Mouse (Mus musculus) stomach, embryonic 16.5 days (tissue): ENCODE results near the gene Efna5. TPM values are rescaled to one million over a fixed set of nuclear protein-coding genes. Genes with fewer than 3 reads are reported as not detected.

Experiments
- ATAC-seq: fragments of 200-750 bp; cut with Nextera tagmentation; 2 replicates; pipeline ENCODE4 v1.8.0; 2017; ENCODE audit warnings: moderate number of reproducible peaks, moderate TSS enrichment; ENCODE audit not compliant: insufficient read depth, low FRiP score
- H3K27ac ChIP-seq: fragments of 300-500 bp; sonication (generic); 2 replicates; pipeline ENCODE4 v1.5.1; 2014; ENCODE audit warnings: low read length
- H3K27me3 ChIP-seq: fragments of 300-500 bp; sonication (generic); 2 replicates; pipeline ENCODE4 v1.6.1; 2014; ENCODE audit warnings: low read length, control low read depth, mixed read lengths; ENCODE audit not compliant: control insufficient read depth, insufficient read depth
- H3K36me3 ChIP-seq: fragments of 300-500 bp; sonication (generic); 2 replicates; pipeline ENCODE4 v1.6.1; 2014; ENCODE audit warnings: low read length; ENCODE audit not compliant: control insufficient read depth, insufficient read depth
- H3K4me1 ChIP-seq: fragments of 300-500 bp; sonication (generic); 2 replicates; pipeline ENCODE4 v1.6.1; 2014; ENCODE audit warnings: low read length, control low read depth, mixed read lengths; ENCODE audit not compliant: control insufficient read depth, insufficient read depth
- H3K4me2 ChIP-seq: fragments of 300-500 bp; sonication (generic); 2 replicates; pipeline ENCODE4 v1.6.1; 2014; ENCODE audit warnings: low read depth, low read length, mixed read lengths
- H3K4me3 ChIP-seq: fragments of 300-500 bp; sonication (generic); replicated peaks from 2 replicates; pipeline ENCODE4 v1.5.1; 2014; ENCODE audit warnings: mild to moderate bottlenecking, low read length
- H3K9ac ChIP-seq: fragments of 300-500 bp; sonication (generic); 2 replicates; pipeline ENCODE4 v1.6.1; 2014; ENCODE audit warnings: low read length
- H3K9me3 ChIP-seq: fragments of 300-500 bp; sonication (generic); replicated peaks from 2 replicates; pipeline ENCODE4 v1.6.1; 2016; ENCODE audit warnings: low read length, control low read depth; ENCODE audit not compliant: control insufficient read depth
- WGBS: fragments of 180-500 bp; shearing (Covaris S2); extraction: QIAGEN DNeasy Blood & Tissue Kit; methylation state at CpG from one replicate; pipeline ENCODE4 v1.1.7; 2014; 5-methylcytosine and 5-hydroxymethylcytosine counted together
- polyA plus RNA-seq: library from polyadenylated mRNA; unstranded; fragments of >200 nt; fragmentation: Nextera tagmentation; extraction: Ambion mirVana; gene quantifications from 2 replicates; pipeline ENCODE4 v1.2.1, GENCODE M21; 2015

Gene Efna5
- polyA plus RNA-seq, 1 experiment from 2014 or later: 36.9 TPM

DNA sequence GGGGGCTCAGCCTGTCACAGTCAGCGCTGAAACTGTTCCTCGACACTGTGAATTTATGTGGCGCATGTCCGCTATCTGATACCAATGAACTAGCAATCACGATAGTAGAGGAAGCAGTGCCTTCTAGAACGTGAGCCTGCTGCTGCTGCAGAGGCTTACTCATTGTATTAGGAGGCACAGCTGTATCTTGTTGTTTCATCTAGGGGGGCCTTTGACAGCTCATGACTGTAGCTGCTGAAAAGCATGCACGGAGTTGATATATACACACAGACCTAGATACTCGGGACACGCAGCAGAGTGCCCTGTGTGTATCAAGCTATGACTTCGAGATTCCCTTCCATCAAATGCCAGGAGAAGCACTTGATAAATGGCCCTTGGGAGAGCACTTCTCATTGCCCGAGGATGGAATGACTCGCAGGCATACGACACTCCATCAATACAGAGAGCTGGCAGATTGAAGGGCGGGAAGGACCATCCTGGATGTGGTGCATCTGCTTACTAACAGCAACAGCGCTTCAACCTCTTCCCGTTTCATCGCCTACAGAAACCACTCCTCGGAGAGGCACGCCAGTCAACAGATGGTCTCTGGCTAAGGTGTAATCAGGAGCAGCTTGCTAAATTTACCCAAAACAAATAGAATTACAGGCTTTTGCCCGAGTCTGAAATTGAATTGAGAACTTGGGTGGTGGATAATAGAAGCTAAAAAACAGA is 160.2 kb downstream of the Efna5 start:
- H3K36me3 ChIP-seq: no peaks in the 10 kb centered on the region
- ATAC-seq: no peak
- no peaks in the 10 kb centered on the region for H3K27me3 ChIP-seq
- no peak overlapping the region; the same call in 1 of the 2 replicates for H3K27ac ChIP-seq
- H3K9me3 ChIP-seq: no peaks in the 10 kb centered on the region
- H3K4me2 ChIP-seq: peak overlapping the region; percentile 40
- H3K4me1 ChIP-seq: peaks cover 14% of the 10 kb centered on the region
- no peak overlapping the region for H3K9ac ChIP-seq
- WGBS: 38% methylated on average over 20 of the region's 20 CpGs
- H3K4me3 ChIP-seq: 0 out of 2 replicates have a peak overlapping the region, but pooled peaks have one; percentile 3

DNA sequence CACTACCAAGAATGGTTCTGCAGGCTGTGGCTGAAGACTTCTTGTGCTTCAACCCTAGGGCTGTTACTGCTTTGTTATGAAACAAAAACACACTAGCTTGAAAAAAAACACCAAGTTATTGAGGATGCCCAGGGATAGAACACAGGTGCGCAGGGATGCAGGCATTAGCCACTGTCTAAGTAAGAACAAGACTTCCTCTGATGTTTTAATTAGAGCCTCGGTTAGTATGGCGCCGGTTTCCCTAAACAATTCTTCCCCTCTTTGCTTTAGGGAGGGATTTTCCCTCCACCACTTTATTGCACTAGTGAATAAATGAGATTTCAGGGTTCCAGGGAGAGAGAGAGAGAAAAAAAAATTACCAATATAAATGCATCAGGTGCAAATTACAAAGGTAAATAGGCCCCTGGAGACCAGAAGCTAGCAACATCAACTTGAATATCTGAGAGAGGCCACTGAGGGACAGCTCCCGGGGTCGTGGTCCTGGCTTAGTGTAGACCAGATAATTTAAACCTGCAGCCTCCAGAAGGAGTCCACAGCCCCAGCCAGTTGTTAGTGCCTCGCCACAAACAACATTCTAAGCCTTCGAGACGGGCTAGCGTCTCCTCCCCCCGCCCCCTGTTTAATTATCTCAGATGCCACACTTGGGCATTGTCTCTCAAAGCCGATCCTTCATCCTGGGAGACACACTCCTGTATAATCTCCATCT is 163.5 kb downstream of the Efna5 start:
- H3K4me2 ChIP-seq: no peak overlapping the region
- WGBS: 64% methylated on average over 12 of the region's 12 CpGs
- peaks cover 10% of the 10 kb centered on the region; the same call in 1 of the 2 replicates for H3K4me1 ChIP-seq
- ATAC-seq: no peak
- no peaks in the 10 kb centered on the region for H3K9me3 ChIP-seq
- H3K36me3 ChIP-seq: no peaks in the 10 kb centered on the region
- H3K27me3 ChIP-seq: no peaks in the 10 kb centered on the region
- no peak overlapping the region for H3K9ac ChIP-seq
- no peak overlapping the region for H3K4me3 ChIP-seq
- no peak overlapping the region for H3K27ac ChIP-seq

DNA sequence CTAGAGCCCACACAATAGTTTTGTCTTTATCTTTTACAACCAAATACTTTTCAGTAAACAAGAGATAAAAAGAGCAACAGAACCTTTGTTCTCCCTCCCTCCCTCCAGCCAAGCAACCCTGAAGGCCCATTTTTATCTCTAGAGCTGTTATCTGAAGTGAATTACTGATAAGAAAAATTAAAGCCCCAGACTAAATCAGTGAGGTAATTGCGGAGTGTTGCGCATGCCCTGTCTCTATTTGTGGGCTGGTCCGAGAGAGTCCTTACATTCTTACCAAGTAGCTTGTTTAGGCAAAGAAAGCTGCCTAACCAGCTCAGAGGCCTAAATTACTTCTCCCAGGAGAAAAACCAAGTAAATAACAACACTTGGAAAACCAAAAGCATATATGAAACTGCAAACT is 167.7 kb downstream of the Efna5 start:
- Histone ChIP-seq H3K4me1 (no peaks in the 10 kb centered on the region), H3K9me3 (no peaks in the 10 kb centered on the region), H3K27me3 (no peaks in the 10 kb centered on the region), H3K9ac (no peak overlapping the region), H3K27ac (no peak overlapping the region), H3K4me3 (no peak overlapping the region), H3K4me2 (no peak overlapping the region), H3K36me3 (no peaks in the 10 kb centered on the region)
- WGBS: 70% methylated on average over 3 of the region's 3 CpGs
- no peak for ATAC-seq

DNA sequence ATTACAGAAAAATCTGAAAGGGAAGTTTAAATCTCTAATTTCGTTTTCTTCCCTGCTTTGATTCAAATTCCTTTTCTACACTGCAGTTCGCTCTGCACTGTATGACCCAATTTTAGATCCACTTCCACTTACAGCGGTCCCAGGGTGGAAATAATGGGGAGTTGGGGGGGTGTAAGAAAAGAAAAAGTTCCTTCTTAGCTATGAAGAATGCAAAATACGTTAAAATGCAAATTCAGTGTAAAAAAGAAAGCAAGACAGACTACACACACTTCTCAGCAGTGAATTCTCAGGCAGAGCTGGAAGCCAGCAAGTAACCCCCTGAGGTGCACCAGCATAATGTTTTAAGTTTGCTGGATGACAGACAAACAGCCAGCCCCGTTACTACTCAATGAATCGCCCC is 174.7 kb downstream of the Efna5 start:
- no peak overlapping the region for H3K9ac ChIP-seq
- H3K4me1 ChIP-seq: no peaks in the 10 kb centered on the region
- H3K27me3 ChIP-seq: no peaks in the 10 kb centered on the region
- WGBS: 67% methylated on average over 6 of the region's 6 CpGs
- H3K27ac ChIP-seq: no peak overlapping the region
- H3K4me2 ChIP-seq: no peak overlapping the region
- H3K4me3 ChIP-seq: no peak overlapping the region
- H3K36me3 ChIP-seq: no peaks in the 10 kb centered on the region
- no peak for ATAC-seq
- no peaks in the 10 kb centered on the region for H3K9me3 ChIP-seq

DNA sequence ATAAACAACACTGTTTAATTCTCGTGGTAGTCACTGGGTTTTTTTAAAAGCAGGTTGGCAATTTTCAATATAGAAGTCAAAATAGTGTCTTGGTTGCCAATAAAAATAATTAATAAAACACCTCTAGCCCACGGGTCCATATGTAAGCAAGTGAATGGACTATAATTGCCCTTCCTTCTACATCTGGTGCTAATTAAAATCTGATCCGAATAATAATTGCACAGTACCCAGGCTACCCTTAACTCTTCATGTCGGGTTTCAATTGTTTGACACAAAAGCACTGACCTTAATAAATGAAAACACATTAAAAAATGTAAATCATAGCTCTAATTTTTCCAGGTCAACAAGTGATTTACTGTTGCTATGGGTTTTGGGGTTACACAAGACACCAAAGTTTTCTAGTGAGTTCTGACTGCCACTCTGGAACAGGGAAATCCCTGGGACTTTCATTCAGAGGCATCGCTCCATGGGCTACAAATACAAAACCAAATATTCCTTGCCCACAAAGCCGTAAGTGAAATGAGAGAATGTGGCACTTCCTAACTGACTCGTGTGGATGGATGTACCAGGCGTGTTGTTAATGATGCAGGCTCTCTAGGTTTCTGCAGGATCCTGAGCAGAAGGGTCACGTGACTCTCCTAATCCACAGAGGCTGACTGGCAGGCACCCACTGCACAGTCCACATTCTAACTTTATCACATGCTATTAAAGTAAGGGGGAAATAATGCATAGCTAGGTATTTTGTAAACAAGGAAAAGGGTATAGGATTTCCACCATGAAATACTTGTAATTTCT is 178.9 kb downstream of the Efna5 start:
- Histone ChIP-seq H3K27me3 (no peaks in the 10 kb centered on the region), H3K9ac (no peak overlapping the region), H3K4me2 (no peak overlapping the region), H3K27ac (no peak overlapping the region), H3K36me3 (no peaks in the 10 kb centered on the region), H3K9me3 (no peaks in the 10 kb centered on the region), H3K4me1 (no peaks in the 10 kb centered on the region), H3K4me3 (no peak overlapping the region)
- WGBS: 70% methylated on average over 9 of the region's 9 CpGs
- ATAC-seq: no peak

DNA sequence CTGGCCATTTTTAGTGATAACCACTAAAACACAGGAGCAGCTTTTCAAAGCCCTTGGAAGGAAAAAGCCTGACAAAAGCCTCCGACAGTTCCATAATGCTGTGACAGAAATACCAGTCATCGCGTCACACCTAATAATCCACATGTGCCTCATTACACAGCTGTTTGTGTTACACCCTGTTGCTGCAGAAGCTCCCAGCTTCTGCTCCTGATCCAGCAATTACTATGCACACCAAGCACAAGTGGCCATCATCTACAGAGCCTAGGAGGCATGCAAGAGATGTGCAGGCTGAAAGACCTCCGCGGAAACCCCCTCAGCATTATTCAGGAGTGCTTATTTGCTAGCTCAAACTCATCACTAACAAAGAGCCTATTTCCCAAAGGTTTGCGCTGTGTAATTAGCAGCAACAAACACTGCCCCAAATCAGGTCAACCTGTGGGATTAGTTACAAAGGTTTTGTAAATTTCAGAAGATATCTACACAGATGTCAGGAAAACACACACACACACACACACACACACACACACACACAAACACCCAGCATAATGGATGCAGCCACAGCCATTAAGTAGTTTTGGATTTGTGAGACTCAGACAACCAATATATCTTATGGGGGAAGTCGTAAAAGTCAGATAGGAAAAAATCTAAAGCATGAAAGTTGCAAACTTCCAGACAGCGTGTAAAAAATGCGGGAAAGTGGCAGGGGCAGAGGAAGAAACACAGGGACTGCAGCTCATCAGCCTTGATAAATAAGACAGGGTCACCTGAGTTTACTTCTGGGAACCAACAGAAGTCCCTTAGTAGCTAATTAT is 180.1 kb downstream of the Efna5 start:
- Histone ChIP-seq H3K36me3 (no peaks in the 10 kb centered on the region), H3K4me1 (no peaks in the 10 kb centered on the region), H3K9me3 (no peaks in the 10 kb centered on the region), H3K9ac (no peak overlapping the region), H3K27ac (no peak overlapping the region), H3K27me3 (no peaks in the 10 kb centered on the region), H3K4me2 (no peak overlapping the region), H3K4me3 (no peak overlapping the region)
- no peak for ATAC-seq
- 65% methylated on average over 9 of the region's 9 CpGs for WGBS

DNA sequence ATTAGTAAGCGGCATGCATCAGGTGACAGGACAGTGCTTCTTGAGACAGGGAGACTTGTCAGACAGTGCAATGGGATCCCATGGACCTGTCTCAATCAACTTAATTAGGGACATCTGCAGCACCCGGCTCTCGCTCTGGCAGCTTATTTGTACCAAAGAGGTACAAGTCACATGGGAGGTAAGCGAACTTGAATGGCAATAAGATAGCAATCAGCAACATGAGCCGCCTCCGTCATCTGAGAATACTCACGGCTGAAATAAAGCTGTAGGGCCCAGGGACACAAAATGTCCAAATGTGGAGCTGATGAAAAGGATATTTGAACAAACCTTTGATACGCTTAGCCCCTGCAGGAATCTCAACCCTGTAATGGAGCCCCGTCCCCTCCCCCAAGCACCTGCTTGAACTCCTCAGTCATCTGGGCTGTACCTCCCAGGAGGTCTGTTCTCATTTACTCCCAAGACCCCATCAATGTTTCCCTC is 186.1 kb downstream of the Efna5 start:
- Histone ChIP-seq H3K4me3 (no peak overlapping the region), H3K4me2 (no peak overlapping the region), H3K9ac (no peak overlapping the region), H3K9me3 (no peaks in the 10 kb centered on the region), H3K27ac (no peak overlapping the region), H3K36me3 (no peaks in the 10 kb centered on the region), H3K4me1 (peaks cover 14% of the 10 kb centered on the region), H3K27me3 (no peaks in the 10 kb centered on the region)
- no peak for ATAC-seq
- WGBS: 73% methylated on average over 9 of the region's 9 CpGs

DNA sequence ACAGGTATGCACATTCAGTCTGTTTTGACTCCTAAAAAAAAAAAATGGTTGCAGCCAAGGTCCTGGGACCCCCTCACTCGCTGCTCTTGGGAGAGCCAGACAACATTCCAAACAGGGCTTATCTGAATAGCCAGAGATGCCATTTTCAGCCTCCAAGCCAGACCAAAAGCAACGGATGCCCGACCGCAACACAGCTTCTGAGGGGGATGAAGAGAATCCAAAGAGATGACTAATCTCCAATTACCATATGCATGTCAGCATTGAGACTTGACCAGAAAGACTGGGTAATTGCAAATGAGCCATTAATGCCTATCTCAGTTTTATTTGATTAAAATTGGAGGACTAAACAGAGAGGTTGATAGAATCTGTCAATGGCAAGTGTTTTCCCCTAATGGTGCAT is 188.9 kb downstream of the Efna5 start:
- H3K4me1 ChIP-seq: peaks cover 20% of the 10 kb centered on the region
- WGBS: 72% methylated on average over 4 of the region's 4 CpGs
- H3K9ac ChIP-seq: no peak overlapping the region
- no peaks in the 10 kb centered on the region for H3K9me3 ChIP-seq
- no peaks in the 10 kb centered on the region for H3K27me3 ChIP-seq
- no peaks in the 10 kb centered on the region for H3K36me3 ChIP-seq
- H3K4me2 ChIP-seq: no peak overlapping the region
- no peak overlapping the region for H3K27ac ChIP-seq
- no peak overlapping the region for H3K4me3 ChIP-seq
- ATAC-seq: no peak
